Mouse (Mus musculus): ENCODE measurements around the gene Slc24a3. TPM values are rescaled to one million over a fixed set of nuclear protein-coding genes. Genes with fewer than 3 reads are reported as not detected.

Slc24a3 gene
- polyA plus RNA-seq, 1 experiment from 2014 or later = 1.3 TPM

- H3K36me3 ChIP-seq (ENCODE audit: control insufficient read depth, insufficient read depth, low read length) = no peaks in the 10 kb centered on the region
- peak overlapping the region; percentile 92 for H3K4me2 ChIP-seq (ENCODE audit: low read depth, low read length)
- H3K9me3 ChIP-seq (ENCODE audit: control insufficient read depth, low read length) = peaks cover 3% of the 10 kb centered on the region; the same call in 1 of the 2 replicates
- peak overlapping the region; percentile 83 for H3K9ac ChIP-seq (ENCODE audit: low read length)
- H3K27me3 ChIP-seq (ENCODE audit: control insufficient read depth, insufficient read depth, low read depth, low read length) = no peaks in the 10 kb centered on the region
- H3K4me1 ChIP-seq (replicated peaks; ENCODE audit: control insufficient read depth, insufficient read depth, low read length) = peaks cover 34% of the 10 kb centered on the region
- WGBS = 13% methylated on average over 3 of the region's 3 CpGs
- no peak for ATAC-seq (ENCODE audit: low read depth)
- peak overlapping the region; percentile 92 for H3K27ac ChIP-seq (ENCODE audit: low read length)
- peak overlapping the region; percentile 85; the same call in 1 of the 2 replicates for H3K4me3 ChIP-seq (ENCODE audit: low read length)
Measured at GRCm38 (mm10) chr2:145676544-145676925, 509.0 kb downstream of the Slc24a3 start.

- Histone ChIP-seq H3K27ac (ENCODE audit: low read length) (peak overlapping the region; percentile 92), H3K9ac (ENCODE audit: low read length) (no peak overlapping the region), H3K9me3 (ENCODE audit: control insufficient read depth, low read length) (peaks cover 3% of the 10 kb centered on the region; the same call in 1 of the 2 replicates), H3K36me3 (ENCODE audit: control insufficient read depth, insufficient read depth, low read length) (no peaks in the 10 kb centered on the region), H3K4me3 (ENCODE audit: low read length) (no peak overlapping the region), H3K27me3 (ENCODE audit: control insufficient read depth, insufficient read depth, low read depth, low read length) (no peaks in the 10 kb centered on the region), H3K4me1 (replicated peaks; ENCODE audit: control insufficient read depth, insufficient read depth, low read length) (peaks cover 34% of the 10 kb centered on the region), H3K4me2 (ENCODE audit: low read depth, low read length) (peak overlapping the region; percentile 92)
- ATAC-seq (ENCODE audit: low read depth) = no peak
- WGBS = 69% methylated on average over 2 of the region's 2 CpGs
Measured at GRCm38 (mm10) chr2:145676936-145677335, 509.4 kb downstream of the Slc24a3 start.

- Histone ChIP-seq H3K27me3 (ENCODE audit: control insufficient read depth, insufficient read depth, low read depth, low read length) (no peaks in the 10 kb centered on the region), H3K36me3 (ENCODE audit: control insufficient read depth, insufficient read depth, low read length) (no peaks in the 10 kb centered on the region), H3K4me2 (ENCODE audit: low read depth, low read length) (no peak overlapping the region), H3K9ac (ENCODE audit: low read length) (no peak overlapping the region), H3K4me3 (ENCODE audit: low read length) (no peak overlapping the region), H3K27ac (ENCODE audit: low read length) (no peak overlapping the region), H3K4me1 (replicated peaks; ENCODE audit: control insufficient read depth, insufficient read depth, low read length) (peaks cover 48% of the 10 kb centered on the region), H3K9me3 (ENCODE audit: control insufficient read depth, low read length) (peaks cover 3% of the 10 kb centered on the region; the same call in 1 of the 2 replicates)
- ATAC-seq (ENCODE audit: low read depth) = no peak
- 57% methylated on average over 2 of the region's 2 CpGs for WGBS
Measured at GRCm38 (mm10) chr2:145680141-145680540, 512.6 kb downstream of the Slc24a3 start.

GRCm38 (mm10) chr2:145680762-145681161 is 513.2 kb downstream of the Slc24a3 start:
- Histone ChIP-seq H3K4me2 (ENCODE audit: low read depth, low read length) (no peak overlapping the region), H3K9ac (ENCODE audit: low read length) (no peak overlapping the region), H3K4me1 (replicated peaks; ENCODE audit: control insufficient read depth, insufficient read depth, low read length) (peaks cover 48% of the 10 kb centered on the region), H3K27ac (ENCODE audit: low read length) (peak overlapping the region; percentile 68), H3K4me3 (ENCODE audit: low read length) (no peak overlapping the region), H3K27me3 (ENCODE audit: control insufficient read depth, insufficient read depth, low read depth, low read length) (no peaks in the 10 kb centered on the region), H3K36me3 (ENCODE audit: control insufficient read depth, insufficient read depth, low read length) (no peaks in the 10 kb centered on the region), H3K9me3 (ENCODE audit: control insufficient read depth, low read length) (peaks cover 3% of the 10 kb centered on the region; the same call in 1 of the 2 replicates)
- WGBS = 64% methylated on average over 9 of the region's 9 CpGs
- ATAC-seq (ENCODE audit: low read depth) = no peak

- Histone ChIP-seq H3K4me2 (ENCODE audit: low read depth, low read length) (no peak overlapping the region), H3K9ac (ENCODE audit: low read length) (no peak overlapping the region), H3K36me3 (ENCODE audit: control insufficient read depth, insufficient read depth, low read length) (no peaks in the 10 kb centered on the region), H3K27ac (ENCODE audit: low read length) (peak overlapping the region; percentile 12; the same call in 1 of the 2 replicates), H3K4me3 (ENCODE audit: low read length) (no peak overlapping the region), H3K4me1 (replicated peaks; ENCODE audit: control insufficient read depth, insufficient read depth, low read length) (peaks cover 40% of the 10 kb centered on the region), H3K27me3 (ENCODE audit: control insufficient read depth, insufficient read depth, low read depth, low read length) (no peaks in the 10 kb centered on the region), H3K9me3 (ENCODE audit: control insufficient read depth, low read length) (peaks cover 3% of the 10 kb centered on the region; the same call in 1 of the 2 replicates)
- ATAC-seq (ENCODE audit: low read depth) = peak; percentile 1; the same call in 1 of the 2 replicates
- WGBS = 57% methylated on average over 4 of the region's 4 CpGs
Measured at GRCm38 (mm10) chr2:145681626-145682025, 514.1 kb downstream of the Slc24a3 start.

GRCm38 (mm10) chr2:145682924-145683323 is 515.4 kb downstream of the Slc24a3 start:
- Histone ChIP-seq H3K9ac (ENCODE audit: low read length) (no peak overlapping the region), H3K9me3 (ENCODE audit: control insufficient read depth, low read length) (no peaks in the 10 kb centered on the region), H3K27me3 (ENCODE audit: control insufficient read depth, insufficient read depth, low read depth, low read length) (no peaks in the 10 kb centered on the region), H3K4me1 (replicated peaks; ENCODE audit: control insufficient read depth, insufficient read depth, low read length) (peaks cover 35% of the 10 kb centered on the region), H3K36me3 (ENCODE audit: control insufficient read depth, insufficient read depth, low read length) (no peaks in the 10 kb centered on the region), H3K4me2 (ENCODE audit: low read depth, low read length) (no peak overlapping the region), H3K4me3 (ENCODE audit: low read length) (no peak overlapping the region), H3K27ac (ENCODE audit: low read length) (no peak overlapping the region)
- no peak for ATAC-seq (ENCODE audit: low read depth)
- 40% methylated on average over 3 of the region's 3 CpGs for WGBS

GRCm38 (mm10) chr2:145683536-145683935 is 516.0 kb downstream of the Slc24a3 start:
- ATAC-seq (ENCODE audit: low read depth) = peak; percentile 74
- WGBS = 32% methylated on average over 3 of the region's 3 CpGs
- Histone ChIP-seq H3K27me3 (ENCODE audit: control insufficient read depth, insufficient read depth, low read depth, low read length) (no peaks in the 10 kb centered on the region), H3K9ac (ENCODE audit: low read length) (no peak overlapping the region), H3K4me2 (ENCODE audit: low read depth, low read length) (no peak overlapping the region), H3K27ac (ENCODE audit: low read length) (0 out of 2 replicates have a peak overlapping the region, but pooled peaks have one; percentile 9), H3K4me3 (ENCODE audit: low read length) (no peak overlapping the region), H3K4me1 (replicated peaks; ENCODE audit: control insufficient read depth, insufficient read depth, low read length) (peaks cover 35% of the 10 kb centered on the region), H3K9me3 (ENCODE audit: control insufficient read depth, low read length) (no peaks in the 10 kb centered on the region), H3K36me3 (ENCODE audit: control insufficient read depth, insufficient read depth, low read length) (no peaks in the 10 kb centered on the region)

- H3K9ac ChIP-seq (ENCODE audit: low read length) = no peak overlapping the region
- no peaks in the 10 kb centered on the region for H3K27me3 ChIP-seq (ENCODE audit: control insufficient read depth, insufficient read depth, low read depth, low read length)
- peaks cover 35% of the 10 kb centered on the region for H3K4me1 ChIP-seq (replicated peaks; ENCODE audit: control insufficient read depth, insufficient read depth, low read length)
- 70% methylated on average over 1 of the region's 1 CpGs for WGBS
- no peaks in the 10 kb centered on the region for H3K9me3 ChIP-seq (ENCODE audit: control insufficient read depth, low read length)
- H3K36me3 ChIP-seq (ENCODE audit: control insufficient read depth, insufficient read depth, low read length) = no peaks in the 10 kb centered on the region
- no peak overlapping the region for H3K4me2 ChIP-seq (ENCODE audit: low read depth, low read length)
- no peak for ATAC-seq (ENCODE audit: low read depth)
- no peak overlapping the region for H3K27ac ChIP-seq (ENCODE audit: low read length)
- H3K4me3 ChIP-seq (ENCODE audit: low read length) = no peak overlapping the region
Measured at GRCm38 (mm10) chr2:145684151-145684550, 516.6 kb downstream of the Slc24a3 start.

GRCm38 (mm10) chr2:145684891-145685290 is 517.3 kb downstream of the Slc24a3 start:
- H3K4me1 ChIP-seq (replicated peaks; ENCODE audit: control insufficient read depth, insufficient read depth, low read length) = peaks cover 34% of the 10 kb centered on the region
- no peak overlapping the region for H3K4me3 ChIP-seq (ENCODE audit: low read length)
- no peaks in the 10 kb centered on the region for H3K36me3 ChIP-seq (ENCODE audit: control insufficient read depth, insufficient read depth, low read length)
- no peaks in the 10 kb centered on the region for H3K9me3 ChIP-seq (ENCODE audit: control insufficient read depth, low read length)
- H3K4me2 ChIP-seq (ENCODE audit: low read depth, low read length) = no peak overlapping the region
- ATAC-seq (ENCODE audit: low read depth) = no peak
- H3K27ac ChIP-seq (ENCODE audit: low read length) = no peak overlapping the region
- H3K9ac ChIP-seq (ENCODE audit: low read length) = no peak overlapping the region
- WGBS = 66% methylated on average over 8 of the region's 8 CpGs
- H3K27me3 ChIP-seq (ENCODE audit: control insufficient read depth, insufficient read depth, low read depth, low read length) = no peaks in the 10 kb centered on the region

GRCm38 (mm10) chr2:145686017-145686416 is 518.5 kb downstream of the Slc24a3 start:
- H3K27me3 ChIP-seq (ENCODE audit: control insufficient read depth, insufficient read depth, low read depth, low read length) = no peaks in the 10 kb centered on the region
- 78% methylated on average over 4 of the region's 4 CpGs for WGBS
- no peak for ATAC-seq (ENCODE audit: low read depth)
- H3K4me1 ChIP-seq (replicated peaks; ENCODE audit: control insufficient read depth, insufficient read depth, low read length) = peaks cover 28% of the 10 kb centered on the region
- no peaks in the 10 kb centered on the region for H3K9me3 ChIP-seq (ENCODE audit: control insufficient read depth, low read length)
- H3K36me3 ChIP-seq (ENCODE audit: control insufficient read depth, insufficient read depth, low read length) = no peaks in the 10 kb centered on the region
- H3K27ac ChIP-seq (ENCODE audit: low read length) = no peak overlapping the region
- H3K9ac ChIP-seq (ENCODE audit: low read length) = no peak overlapping the region
- no peak overlapping the region for H3K4me2 ChIP-seq (ENCODE audit: low read depth, low read length)
- H3K4me3 ChIP-seq (ENCODE audit: low read length) = no peak overlapping the region

Data from lung, embryonic 16.5 days (tissue).